Mouse (Mus musculus) layer of hippocampus, adult 9-10 months (tissue): ENCODE data around the gene 4932414N04Rik.
"Not testable (repeated sequence)": the region's sequence is repeated elsewhere in the genome, so short reads cannot be mapped to it uniquely, and the experiment has no call there.

ENCODE experiments used
- DNase-seq: peaks from one replicate; pipeline ENCODE4 v3.0.0; 2022; ENCODE audit warnings: low spot score

4932414N04Rik gene

DNA sequence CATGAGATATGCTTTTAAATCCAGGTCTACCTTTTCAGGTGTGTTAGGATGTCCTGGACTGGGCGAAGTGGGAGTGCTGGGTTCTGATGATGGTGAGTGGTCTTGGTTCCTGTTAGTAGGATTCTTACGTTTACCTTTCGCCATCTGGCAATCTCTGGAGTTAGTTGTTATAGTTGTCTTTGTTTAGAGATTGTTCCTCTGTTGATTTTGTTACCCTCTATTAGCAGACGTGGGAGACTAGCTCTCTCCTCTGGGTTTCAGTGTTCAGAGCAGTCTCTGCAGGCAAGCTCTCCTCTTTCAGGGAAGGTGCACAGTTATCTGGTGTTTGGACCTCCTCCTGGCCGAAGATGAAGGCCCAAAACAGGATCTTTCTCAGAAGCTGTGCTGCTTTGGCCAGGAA is at the start of gene 4932414N04Rik:
TSS of gene 4932414N04Rik (plus strand) at position 301 of the 400 bp plus-strand sequence.
- not testable (repeated sequence) for DNase-seq

DNA sequence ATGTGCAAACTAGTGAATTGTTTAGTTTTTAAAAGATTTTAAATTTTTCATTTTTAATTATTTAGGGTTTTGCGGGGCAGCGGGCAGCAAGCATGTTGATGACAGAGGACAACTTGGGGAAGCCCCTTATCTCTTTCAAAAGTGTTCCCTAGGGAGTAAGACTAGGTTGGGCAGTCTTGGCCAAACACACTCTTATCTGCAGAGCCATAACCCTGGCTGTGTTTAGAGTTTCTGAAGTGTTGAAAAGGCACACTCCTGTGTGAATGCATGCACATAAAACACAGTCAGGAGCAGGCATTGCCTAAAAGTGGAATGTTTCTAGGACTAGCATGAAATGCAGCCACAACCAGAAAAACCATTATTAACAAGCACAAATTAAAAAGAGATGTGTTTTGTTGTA is 75.9 kb downstream of the 4932414N04Rik start:
- no peak for DNase-seq

DNA sequence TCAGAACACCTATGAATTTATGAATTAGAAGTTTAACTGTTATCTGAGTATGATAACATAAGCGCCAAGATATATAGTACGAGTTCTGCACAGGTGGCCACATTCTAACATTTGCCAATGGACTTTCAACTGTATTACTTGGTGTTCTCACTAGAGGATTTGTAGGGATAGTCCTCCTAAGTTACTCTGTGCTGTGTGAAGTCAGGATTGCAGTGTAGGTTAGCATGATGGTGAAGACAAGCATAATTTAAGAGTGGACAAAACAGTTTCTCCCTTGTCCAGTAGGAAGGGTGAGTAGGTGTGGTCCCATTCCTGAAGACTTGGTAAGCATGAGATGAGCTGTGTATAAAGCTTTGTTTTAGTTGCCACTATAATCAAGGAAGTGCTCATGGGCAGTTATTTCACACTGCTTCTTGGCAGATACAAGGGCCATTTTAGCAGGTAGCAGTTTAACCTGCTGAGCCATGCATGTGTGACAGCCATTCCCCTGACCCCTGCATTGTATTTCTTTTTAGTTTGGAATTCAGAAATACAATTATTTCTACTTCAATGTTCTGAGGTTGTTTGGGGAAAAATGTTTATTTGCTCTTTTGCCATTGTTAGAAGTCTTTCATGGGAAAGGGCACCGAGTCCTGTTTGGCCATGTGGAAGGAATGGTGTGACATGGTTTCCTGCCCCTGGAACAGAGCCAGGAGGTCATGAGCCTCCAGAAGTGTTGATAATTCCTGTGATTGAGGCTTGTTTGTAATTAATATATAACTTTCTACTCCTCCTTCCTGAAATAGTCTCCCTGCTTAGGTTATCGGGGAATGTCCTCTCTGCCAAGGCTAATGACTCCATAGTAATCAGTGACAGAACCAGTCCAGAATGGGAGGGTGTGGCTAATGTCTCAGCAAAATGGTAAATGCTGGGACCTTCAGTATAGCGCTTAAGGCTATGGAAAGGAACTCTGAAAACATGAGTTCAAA is 83.8 kb downstream of the 4932414N04Rik start:
- DNase-seq, result no peak

DNA sequence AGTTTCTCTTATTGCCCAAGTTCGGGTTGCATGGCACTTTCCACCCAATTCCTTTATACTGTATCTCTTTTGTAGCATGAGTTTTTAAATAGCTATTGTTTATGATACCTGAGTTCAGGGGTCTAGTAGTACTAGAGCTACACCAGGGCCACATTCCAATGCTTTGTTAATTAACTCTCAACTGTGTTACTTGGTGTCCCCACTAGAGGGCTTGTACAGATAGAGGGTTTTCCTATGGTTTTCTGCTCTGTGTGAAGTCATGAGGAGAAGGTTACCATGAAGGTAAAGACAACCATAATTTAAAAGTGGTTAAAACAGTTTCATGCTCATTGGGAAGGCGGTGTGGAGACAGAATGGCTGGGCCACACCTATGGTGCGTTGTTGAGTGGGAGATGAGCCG is 88.3 kb downstream of the 4932414N04Rik start:
- no peak for DNase-seq

DNA sequence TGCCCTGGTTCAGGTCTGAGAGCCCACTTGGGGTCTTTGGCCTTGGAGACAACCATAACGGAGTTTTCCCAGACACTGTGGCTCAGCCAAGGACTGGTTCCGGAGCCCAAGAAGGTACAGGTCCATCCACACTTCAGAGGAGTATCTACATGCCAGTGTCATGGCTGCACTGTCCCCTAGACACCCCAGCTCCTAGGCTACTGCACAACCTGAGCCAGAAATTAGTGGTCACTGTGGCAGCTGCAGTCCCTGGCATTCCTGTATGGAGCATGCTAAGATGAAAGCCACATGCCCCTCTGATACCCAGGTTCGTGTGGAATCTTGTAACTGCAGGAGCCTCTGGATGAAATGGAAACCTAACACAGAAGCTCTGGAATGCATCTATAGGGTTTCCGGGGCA is 99.9 kb downstream of the 4932414N04Rik start:
- no peak for DNase-seq

DNA sequence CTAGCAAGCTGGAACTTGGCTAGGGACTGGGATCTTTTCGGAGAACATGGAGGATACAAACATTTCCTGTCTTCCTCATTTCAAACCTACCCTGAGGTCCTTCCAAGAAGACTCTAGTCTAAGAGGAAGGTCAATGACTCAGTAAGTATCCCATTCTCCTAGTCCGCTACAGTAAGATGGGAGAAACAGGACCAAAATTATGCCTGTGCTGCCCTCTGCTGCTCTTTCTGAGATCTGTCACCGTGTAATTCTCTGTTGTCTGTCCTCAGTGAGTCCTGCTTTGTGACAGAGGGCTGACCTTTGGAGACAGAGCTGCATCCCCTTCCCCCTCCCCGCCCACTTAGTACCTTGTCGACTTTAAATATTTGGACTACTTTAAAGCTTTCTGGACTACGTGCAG is 100.5 kb downstream of the 4932414N04Rik start:
- DNase-seq, result peak; percentile 13

DNA sequence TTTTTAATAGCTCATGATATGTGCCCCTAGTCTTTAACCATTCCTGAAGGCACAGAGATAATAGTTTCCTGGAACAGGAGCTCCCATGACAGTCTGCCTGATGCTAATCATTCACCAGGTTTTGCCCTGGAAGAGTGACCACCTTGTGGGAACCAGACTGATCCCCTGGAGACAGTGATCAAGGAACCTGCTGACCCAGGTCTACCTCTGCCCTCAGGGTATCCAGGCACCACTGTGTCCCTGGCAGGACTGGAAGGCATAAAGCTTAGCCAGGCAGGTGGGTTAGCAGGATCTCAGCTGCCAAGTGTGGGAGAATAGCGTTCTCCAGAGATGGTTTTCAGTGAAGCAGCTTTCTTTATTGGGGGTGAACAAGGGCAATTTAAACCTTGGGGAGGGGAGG is 109.1 kb downstream of the 4932414N04Rik start:
- DNase-seq, result no peak

DNA sequence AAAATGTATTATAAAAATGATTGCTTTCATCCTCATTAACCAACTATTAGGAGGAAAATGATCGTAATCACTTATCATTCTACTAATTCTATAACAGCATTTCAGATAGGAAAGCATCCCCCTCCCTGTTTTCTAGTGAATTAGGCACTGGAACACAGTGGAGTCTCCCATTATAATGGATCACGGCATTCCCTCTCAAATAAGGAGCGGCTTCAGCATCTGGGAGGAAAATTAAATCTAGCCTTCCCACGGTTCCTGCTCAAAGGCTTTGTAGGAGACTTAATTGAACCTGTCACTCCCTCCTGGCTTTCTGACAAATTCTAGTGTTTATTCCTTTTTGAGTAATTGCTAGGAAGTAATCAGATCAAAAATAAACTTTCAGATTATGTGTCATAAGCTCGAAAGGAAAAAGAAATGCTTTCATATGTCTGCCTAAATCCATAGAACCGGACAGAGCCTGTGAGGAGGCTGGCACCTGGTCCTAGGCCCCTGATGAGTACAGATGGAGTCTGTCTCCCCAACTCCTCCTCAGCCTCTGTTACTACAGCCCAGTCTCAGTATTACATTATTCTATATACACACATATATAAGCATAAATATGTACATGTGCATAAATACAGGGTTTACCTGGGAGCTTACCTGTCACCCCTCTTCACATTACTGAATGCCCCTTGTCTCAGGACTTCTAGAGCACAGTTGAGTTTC is 111.1 kb downstream of the 4932414N04Rik start:
- no peak for DNase-seq

DNA sequence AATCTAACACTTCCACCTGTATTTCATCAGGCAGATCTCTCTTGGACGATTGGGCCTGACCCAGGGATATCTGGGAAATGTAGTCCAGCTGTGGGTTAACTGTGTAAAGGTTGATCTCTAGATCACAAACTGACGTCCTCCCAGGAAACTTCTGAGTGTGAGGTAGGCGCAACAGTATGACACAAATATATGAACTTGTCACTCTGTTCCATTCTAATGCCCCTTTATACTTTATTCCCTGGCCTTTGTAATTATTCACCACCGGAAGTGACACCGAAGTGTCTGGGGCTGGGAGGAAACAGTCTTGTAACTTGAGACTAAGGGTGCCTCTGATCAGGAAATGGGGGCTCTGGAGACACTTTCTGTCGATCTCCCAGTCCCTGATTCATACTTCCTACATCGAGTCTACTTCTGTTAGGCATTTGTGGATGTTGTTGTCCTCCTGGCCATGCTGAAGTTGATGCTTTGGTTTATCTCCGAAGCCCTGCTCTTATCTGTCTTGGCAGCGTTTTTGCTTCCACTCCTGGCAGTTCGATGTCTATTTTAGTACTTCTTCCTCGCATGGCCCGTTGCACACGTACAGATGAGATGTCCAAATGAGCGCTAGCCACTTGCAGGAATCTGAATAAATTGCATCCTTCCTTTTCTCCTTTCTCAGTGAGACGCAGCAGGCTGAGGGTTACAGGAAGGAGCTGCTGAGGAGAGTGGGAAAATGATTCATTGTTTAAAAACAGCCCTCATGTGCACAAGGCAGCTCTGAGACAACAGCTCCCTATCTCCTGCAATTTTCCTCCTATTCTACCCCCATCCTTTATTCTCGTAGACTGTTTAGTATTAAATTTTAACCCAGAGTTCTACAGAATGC is 126.2 kb downstream of the 4932414N04Rik start:
- no peak for DNase-seq

DNA sequence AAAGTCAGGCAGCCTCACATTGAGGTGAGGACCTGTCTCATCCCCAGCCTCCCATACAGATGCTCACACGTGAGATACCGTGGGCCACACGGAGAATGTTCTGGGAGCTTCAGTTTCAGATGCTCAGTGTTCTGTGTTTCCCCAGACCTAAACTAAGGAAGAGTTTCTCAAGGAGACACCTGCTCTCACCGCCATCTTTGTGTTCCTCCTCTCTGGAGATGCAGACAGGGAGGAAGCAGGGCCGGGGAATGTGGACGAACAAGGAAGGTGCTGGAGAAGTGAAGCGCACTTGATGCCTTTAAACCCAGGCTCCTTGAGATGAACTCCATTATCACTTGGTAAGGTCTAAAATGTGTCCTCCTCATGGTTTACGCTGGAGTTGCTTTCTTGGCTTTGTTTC is 127.4 kb downstream of the 4932414N04Rik start:
- DNase-seq, result not testable (repeated sequence)

DNA sequence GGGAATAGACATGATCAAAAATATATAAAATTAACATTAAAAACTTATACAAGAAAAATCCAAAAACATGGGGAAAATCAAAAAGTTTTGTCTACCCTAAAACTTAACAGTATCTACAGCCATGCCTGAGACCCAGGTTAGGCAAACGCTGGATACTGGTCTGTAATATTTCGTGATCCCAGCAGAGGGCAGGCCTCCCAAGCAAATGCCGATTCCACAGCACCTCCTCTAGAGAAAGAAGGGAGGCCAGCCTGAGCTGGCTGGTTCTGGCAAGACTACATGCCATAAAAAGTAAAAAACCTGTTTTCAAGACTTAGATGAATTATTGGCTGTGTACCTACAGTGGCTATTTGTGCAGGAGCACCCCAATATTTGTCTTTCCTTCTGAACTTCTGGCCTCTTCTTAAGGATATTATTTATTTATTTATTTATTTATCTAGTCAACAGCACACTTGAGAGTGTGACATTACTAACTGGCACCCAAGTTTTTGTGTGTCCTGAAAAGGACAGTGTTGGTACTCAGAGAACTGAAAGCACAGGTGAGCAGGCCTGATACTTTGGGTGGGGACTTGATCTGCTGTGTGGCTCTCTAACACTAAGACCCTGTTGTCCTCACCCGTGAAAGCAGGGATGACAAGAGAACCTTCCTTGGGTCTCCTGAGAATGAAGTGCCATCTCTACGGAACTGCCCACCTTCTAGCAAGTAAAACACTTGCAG is 128.6 kb downstream of the 4932414N04Rik start:
- DNase-seq, result peak; percentile 84

DNA sequence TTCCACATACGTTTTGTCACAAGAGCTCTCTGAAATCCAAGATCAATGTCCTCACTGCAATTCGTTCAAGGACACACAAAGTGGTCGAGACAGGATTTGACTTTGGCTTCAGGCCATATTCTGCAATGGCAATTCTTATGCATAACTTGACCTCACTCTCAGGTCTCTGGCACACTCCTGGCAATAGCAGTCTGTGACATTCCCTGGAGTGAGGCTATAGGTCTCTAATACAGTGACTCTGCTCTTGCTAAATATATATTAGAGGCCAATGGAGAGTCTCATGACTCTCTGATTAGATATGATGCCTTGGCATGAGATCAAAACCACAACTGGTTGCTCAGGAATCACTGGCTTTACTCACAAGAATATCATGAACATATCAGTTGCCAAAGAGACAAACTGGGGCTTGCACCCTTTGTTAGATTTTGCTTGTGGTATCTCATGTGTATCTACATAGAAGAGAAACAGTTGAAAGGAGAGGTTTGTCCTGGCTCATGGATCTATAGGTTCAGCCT is 130.9 kb downstream of the 4932414N04Rik start:
- no peak for DNase-seq

DNA sequence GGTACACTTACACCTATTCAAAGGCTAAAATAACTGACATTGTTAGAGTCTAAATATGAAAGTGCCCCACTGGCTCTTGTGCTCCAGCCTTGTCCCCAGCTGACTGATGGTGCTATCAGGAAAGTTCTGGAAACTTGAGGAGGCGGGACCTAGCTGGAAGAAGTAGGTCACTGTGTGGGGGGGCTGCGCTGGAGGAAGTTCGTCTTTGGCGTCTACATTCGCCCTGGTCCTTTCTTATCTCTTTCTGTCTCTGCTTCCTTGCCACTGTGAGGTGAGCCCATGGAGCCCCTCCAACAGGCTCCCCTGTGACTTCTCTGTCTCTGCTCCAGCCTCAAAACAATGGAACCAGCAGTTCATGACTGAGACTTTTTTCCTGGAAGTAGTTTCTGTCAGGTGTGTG is 136.0 kb downstream of the 4932414N04Rik start:
- no peak for DNase-seq

DNA sequence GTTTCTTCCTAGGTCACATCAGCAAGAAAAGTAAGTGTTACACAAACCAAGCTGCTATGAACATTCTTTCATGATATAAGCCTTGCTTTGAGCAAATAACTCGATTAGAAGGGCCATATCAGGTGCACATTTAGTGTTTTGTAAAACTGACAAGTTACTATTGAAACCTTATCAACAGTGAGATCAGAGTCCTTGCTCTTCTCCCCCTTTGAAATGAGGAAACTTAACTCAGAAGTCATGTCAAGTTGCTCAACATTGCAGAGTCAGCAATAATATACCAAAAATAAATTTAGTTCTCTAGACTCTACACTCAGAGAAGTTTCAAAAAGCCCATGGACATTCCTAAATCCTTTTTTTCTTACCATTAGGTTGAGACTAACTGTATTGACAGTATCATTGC is 137.2 kb downstream of the 4932414N04Rik start:
- DNase-seq, result no peak

DNA sequence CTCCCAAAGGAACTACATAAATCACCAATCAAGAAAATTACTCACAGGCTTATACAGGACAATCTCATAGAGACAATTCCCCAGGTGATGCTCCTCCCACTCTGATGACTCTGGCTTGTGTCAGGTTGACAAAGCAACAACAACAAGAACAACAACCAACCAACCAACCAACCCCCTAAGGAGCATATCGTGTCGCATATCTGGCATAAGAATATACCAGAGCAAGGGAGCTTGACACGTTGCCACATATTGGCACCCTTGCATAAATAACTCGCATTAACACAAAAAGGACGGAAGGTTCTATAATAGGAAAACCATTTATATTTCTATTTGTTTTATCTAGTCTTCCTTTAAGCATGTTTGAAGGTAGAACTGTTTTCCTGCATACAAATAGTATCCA is 137.9 kb downstream of the 4932414N04Rik start:
- DNase-seq, result no peak

DNA sequence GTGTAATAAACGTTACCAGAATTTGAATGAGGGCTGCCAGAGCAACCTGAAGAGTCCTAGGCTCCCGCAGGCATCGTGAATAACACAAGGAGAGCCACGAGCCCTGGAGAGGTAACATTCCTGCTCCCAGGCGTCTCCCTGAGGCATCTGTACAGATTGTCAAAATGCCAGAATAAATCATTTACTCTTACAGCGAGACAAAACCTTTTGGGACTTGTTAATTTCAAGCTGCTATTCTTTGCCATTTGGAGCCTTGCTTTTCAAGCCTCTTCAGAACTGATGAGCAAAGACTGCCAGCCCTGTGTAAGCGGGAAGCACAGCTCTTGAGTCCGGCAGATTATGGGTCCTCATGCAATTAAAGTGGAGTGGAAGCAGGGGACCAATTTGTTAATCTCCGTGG is 138.3 kb downstream of the 4932414N04Rik start:
- no peak for DNase-seq

DNA sequence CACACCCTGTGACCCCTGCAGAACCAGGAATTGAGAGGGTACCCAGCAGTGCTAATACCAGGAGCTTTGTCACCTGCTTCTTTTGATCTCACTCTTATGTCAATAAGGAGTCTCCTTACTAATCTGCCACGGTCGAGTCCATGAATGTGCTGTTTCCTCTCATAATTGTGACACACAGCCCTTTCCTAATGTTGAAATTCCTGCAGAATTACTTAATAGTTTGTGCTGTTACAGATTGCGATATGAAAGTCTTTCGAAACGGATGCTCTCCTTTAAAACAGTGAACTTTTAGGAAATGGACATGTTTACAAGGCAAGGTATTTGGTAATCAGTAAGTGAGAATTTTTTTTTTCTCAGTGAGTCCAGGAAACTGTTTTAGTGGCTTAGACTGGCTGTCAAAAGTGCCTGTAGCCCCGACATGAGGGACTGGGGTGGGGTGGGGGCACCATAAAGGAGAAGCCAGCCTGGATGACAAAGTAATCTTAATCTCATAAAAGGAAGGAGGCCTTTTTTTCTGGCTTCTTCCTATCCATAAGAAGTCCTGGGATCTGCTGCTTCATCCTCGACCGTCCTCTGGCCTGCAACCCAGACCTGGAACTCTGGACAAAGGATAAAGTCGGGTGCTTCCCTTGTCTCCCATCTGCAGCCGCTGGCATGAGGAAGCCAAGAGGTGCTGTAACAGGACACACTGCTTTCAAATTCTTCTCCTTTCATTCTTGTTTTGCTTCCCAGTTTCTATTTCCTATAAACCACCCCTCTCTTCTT is 139.9 kb downstream of the 4932414N04Rik start:
- DNase-seq, result no peak

DNA sequence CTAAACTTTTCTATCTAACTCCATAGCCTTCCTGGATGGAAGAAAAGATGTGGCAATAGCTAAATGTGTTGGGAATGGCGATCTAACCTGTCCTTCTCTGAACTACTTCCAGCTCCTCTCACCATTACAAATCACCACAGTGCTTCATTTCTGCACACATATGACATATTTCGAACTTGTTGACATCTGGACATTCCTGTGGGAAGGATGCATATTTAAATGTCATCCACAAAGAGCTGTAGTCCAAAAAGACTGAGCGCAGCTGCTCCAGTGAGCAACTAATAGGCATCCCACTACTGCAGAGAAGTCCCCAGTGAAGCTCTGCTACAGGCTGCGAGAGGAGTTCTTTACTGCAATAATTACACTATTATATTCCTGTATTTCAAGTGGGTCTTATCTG is 140.8 kb downstream of the 4932414N04Rik start:
- no peak for DNase-seq
